Mouse (Mus musculus) left cerebral cortex, adult 9 months (tissue): Measurements from ENCODE around the gene Frmpd4.

Experiments
- DNase-seq, 2 experiments: peaks; one replicate each; pipeline ENCODE4 v3.0.0; 2022; ENCODE audit warnings: low spot score in 2 of 2

Frmpd4 gene

DNA sequence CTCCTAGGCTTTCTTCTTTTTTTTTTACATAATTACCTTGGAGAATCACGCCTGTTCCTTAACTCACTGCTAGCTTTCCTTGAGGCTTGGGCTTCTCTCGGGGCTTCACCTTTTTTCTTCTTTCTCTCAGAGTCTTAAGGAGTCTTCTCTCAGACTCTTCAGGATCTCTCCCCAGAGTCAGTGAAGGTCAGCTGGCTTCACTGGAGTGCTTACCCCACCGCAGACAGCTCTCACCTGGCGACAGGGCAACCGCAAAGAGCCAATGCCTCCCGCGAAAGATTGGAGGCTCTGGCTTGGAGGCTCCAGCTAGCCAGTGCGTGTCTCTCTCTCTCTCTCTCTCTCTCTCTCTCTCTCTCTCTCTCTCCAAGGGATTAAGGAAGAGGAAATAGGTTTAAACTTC is 453.0 kb downstream of the Frmpd4 start:
- DNase-seq: no peak

DNA sequence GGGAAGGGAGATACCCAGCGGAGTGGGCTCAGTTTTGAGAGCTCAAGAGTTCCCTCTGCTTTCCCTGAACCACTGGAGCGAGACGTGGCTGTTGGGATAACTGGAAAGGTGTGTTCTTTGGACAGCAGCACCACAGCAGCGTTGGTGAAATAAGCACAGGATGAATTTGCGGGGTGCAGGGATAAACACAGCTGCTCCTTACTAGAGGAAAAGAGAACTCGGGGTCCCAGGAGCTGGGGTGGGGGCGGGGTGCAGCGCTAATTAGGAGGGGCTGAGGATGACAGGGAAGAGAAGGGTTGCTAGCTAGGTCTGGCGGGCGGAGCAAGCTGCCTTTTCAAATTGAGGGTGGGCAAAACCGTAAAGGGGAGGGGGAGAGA is 453.5 kb downstream of the Frmpd4 start:
- no peak for DNase-seq

DNA sequence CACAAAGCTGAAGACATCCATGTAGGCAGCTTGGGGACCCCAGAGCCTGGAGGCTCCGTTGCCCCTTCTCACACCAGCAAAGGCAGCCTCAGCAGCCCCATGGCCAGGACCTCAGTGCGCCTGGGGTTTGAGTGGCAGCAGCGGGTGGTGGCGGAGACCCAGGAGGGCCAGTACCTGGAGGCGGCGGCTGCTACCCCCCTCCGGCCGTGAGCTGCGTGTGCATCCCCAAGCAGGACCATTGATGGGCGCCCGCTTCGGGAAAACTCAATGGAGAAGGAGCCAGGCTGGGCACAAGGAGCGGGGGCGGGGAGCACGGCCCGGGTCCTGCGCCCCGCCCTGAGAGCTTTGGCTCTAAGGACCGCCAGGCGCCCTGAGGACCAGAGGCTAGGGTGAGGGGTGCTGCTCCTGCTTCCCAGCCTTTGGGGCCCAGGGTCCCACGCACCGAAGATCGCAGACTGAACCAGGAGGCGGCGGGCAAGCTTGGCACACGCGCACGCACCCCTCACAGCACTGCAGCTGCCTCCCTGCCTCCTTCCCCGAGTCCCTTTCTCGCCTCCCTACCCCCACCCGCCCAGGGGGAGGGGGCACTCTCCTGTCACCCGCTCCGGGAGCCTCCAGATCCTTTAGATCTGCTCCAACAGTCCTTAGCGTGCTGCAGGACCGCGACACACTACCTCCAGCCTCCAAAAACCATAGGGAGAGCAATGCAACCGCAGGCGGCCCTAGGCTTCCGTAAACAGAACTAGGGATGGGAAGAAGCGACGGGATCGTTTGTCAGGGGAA is 454.0 kb downstream of the Frmpd4 start:
- peak in 1 of 2 experiments; percentile 17 for DNase-seq

DNA sequence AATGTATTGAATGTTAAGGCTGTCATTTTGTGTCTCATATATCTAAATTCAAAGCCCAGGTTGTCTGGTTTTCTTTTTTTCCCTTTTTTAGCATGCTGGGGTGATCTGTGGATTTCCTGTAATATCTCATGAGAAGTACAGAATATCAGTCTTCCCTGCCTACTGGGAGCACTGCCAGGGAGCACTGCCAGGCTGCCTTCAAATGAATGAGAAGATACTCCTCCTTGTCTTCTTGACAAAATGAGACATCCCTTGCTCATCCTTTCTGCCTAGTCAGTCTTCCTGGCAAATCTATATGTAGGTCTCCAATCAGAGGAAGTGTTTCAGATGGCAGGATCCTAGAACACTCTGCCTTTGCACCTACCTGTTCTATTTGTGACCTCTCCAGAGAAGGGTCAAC is 535.4 kb downstream of the Frmpd4 start:
- DNase-seq: peak in 1 of 2 experiments; percentile 32

DNA sequence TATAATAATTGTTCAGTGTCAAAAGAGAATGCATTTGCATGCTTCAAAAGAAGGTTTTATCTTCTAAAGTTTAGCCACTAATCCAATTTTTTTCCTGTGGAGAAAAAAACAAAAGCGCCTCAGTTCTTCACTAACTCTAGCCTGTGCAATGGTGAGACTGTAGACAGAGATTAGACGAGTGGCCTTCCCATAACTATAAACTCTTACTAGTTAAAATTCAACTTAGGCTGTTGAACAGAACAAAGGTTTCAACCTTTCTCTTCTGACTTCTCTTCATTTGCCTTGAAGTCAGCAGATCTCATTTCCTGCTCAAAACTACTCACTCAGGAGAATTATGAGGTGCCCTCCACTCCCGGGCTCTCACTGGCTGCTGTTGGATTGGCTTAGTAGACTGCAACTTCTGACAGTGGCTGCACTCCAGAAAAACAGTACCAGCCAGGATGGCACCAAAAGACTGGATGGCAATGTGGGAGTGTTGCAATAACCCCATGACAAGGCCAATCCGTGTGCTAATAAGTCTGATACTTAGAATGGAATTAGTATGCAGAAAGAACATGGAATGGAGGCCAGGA is 556.4 kb downstream of the Frmpd4 start:
- no peak for DNase-seq

DNA sequence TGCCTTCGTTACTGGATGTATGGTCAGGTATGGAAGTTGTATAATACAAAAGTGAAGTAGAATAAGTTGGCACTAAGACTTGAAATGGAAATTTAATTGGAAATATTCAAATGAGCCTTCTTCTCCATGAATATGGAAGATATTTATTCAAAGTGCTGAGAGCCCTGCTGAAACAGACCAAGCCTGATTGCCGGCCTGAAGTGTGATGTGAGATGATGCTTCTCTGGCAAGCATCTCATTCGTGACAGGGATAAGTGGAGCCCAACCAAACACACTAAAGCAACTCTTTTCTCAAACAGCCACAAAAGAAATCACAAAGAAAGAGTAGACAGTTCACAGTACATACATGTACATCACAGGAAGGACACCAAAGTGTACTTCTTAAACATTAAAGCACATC is 559.2 kb downstream of the Frmpd4 start:
- no peak for DNase-seq

DNA sequence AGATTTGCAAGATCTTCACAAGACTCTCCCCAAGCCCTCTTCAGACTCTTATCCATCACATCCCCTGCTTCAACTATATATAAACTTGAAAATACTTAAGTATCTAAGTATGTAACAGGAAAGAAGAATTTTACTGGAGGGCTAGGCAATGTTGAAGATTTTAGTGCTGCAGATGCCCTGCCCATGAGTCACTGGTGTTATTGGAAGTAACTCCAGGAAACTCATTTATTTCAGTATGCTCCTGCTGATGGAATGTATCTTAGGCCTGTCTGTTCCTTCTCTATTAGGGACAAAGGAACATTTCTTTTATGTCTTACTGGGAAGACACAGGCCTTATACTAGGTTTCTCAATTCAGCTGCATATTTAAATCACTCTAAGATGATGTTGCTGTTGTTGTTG is 592.2 kb downstream of the Frmpd4 start:
- no peak for DNase-seq

DNA sequence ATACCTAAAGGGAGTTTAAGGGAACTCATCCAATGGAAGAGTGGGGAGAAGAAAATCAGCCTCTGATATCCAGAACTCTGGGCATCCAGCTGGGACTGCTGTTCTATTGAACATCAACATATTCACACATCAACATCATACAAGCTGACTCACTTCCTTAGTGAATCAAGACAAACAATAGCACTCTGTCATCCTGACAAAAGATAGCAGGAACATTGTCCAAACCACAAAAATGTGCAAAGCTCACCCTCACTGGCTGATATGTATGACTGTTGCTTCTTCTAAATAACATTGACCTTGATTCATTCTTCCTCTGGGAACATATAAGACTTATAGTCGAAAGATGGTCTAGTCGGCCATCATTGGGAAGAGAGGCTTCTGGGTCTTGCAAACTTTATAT is 625.8 kb downstream of the Frmpd4 start:
- DNase-seq: no peak

DNA sequence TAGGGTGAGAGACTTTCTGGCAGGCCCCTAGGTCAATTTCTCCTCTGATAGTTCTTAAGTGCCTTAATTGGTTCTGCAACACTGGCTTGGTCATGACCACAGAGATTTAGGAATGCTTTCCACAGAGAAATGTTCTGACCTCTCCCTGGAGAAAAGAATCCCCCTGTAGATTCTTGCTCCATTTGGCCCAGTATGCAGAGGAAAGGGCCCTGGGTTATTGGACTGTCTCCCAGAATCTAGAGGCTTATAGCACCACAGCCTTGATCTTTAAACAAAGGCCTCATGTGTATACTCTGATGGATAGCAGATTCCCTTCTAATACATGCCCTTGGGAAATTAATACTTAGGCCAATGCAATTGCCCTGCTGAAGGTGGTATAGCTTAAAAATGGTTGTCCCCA is 667.5 kb downstream of the Frmpd4 start:
- DNase-seq: no peak

DNA sequence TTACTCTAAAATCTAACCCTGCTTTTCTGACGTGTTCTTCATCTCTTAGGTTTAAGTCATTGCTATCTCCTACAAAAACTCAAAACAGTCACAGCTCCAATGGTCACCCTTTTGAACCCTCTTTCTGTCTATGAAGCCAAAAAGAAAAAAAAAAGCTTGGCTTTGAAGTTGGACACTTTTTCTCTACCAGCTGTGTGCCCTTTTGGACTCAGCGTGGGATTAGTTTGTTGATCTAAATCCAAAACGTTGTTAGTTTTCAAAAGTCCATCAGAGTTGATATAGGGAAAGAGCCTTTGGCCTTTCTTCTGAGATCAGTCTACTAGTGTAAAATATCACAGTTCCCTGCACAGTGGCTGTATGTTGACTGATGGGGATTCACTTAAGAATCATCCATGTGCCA is 676.0 kb downstream of the Frmpd4 start:
- no peak for DNase-seq

DNA sequence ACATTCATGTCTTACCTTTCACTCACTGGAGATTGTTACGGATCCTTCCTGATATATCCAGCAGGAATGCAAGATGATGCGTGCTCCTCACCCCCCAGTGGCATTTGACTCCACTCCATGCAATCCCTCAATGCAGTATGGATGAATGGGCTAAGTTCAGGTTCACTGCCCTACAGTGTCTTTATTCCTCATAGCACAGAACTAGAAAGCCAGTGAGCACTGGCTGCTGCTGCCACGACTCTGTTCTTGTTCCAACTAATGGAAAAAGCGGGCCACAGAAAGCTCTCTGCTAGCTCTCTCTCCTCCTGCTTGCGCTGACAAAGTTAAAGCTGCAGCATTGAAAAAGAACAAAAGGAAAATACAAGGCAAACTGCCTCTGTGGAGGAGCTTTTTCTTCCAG is 722.2 kb downstream of the Frmpd4 start:
- no peak for DNase-seq

DNA sequence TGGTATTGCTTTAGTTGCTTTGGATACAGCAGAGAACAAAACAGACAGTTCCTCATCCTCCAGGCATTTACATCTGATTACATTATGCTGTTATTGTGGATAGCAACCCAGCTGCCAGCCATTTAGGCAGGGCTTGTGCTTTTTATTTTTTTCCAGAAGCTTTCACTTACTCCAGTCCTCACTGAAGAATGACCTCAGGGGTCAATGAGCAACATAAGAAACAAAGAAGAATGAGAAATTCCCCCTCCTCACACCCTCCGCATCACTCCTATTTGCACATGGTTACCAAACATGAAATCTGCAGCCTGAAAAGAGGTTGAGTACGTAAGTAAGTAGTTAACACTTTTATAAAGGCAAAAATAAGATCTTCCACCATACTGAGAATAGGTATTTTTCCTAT is 744.5 kb downstream of the Frmpd4 start:
- no peak for DNase-seq

DNA sequence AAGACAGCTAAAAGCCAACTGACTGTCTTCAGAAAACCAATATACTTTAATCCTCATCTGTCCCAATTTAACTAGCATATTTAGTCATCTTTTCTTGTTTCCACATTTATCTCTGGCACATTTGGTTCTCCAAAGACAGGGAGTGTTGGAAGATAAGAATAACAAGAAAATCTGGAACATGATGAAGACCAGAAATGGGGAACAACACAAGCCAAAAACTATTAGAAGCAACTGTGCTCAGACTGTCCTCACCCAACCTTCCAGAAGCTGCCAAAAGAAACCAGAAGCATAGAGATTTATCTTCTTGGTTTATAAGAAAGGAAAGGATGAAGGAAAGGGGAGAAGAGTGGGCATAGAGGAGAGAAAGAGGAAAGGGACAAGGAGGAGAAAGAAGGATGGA is 748.6 kb downstream of the Frmpd4 start:
- DNase-seq: peak; percentile 13 to 26

DNA sequence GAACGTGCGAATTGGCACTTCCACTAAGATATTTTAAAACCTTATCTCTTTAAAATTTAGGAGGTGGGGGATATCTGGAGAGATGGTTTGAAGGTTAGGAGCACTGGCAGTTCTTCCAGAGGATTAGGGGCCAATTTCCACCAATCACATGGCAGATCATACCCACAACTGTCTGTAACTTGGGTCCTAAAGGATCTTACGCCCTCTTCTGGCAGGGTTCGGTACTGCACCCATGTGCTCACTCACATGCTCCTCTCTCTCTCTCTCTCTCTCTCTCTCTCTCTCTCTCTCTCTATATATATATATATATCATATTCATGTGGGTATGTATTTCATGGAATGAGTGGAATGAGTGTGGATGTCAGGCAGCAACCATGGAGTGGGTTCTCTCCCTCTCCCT is 759.7 kb downstream of the Frmpd4 start:
- no peak for DNase-seq

DNA sequence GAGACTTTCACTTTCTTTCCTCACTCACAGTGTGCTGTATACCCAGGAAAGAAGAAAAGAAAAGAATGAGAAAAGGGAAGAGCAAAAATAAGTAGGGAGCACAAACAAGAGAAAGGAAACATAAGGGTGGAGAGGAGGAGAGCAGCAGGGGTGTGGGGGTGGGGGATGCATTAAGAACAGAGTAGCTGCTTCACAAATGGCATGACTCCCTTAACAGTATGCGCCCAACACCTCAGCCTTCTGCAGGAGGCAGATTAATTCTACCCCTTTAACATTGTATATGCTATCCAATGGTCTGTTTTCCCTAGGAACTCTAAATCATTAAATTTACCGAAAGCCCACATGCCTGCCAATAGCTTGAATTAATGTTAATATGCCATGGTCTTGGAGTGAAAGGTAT is 766.9 kb downstream of the Frmpd4 start:
- DNase-seq: no peak

DNA sequence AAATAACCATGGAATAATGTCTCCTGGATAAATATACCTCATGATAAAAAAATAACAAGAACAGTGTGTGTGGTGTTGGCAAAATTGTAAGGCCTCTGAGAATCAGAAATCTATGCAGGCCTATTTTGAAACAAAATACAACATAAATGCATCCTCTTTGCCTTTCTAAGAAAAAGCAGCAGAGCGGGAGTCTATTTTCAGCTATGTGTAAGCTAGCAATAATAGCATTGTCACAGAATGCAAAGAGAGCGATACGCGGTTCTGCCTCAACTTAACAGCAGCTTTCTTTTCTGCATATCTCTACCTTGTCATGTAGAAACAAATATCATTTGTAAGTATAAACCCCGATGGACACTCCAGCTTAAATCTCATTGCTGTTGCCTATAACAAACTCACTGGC is 768.5 kb downstream of the Frmpd4 start:
- DNase-seq: no peak

DNA sequence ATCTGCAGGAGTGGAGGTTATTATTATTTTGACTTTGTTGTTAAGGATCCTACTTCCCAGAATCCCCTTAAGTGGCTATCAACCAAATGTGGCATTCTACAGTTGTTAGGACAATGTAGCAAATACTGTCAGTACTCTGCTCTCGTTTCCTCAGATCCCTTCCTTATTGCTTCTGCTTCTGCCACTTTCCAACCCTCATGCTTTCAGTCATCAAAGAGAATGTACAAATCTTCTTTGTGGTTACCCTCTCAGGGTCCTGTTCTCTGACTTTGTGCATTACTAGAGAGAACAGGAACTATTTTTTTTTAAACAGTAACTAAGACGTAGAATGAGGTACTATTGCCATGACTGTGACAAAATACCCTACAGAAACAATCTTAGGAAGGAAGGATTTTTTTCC is 788.3 kb downstream of the Frmpd4 start:
- DNase-seq: no peak

DNA sequence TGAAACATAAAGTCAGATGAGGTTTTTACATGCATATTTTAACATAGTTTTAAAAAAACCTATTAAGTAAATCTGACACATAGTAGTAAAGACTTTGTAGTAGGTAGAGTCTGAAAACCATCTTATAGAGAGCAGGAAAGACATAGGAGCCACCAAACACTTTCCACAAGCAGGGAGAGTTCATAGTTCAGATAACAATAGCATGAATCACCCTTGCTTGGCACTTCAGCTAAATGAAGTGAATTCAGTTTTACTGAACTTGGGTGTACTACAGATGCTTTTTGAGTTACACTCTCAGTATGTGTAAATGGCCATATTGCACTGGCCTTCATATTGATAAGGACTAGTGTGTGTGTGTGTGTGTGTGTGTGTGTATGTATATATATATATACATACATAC is 793.5 kb downstream of the Frmpd4 start:
- no peak for DNase-seq

DNA sequence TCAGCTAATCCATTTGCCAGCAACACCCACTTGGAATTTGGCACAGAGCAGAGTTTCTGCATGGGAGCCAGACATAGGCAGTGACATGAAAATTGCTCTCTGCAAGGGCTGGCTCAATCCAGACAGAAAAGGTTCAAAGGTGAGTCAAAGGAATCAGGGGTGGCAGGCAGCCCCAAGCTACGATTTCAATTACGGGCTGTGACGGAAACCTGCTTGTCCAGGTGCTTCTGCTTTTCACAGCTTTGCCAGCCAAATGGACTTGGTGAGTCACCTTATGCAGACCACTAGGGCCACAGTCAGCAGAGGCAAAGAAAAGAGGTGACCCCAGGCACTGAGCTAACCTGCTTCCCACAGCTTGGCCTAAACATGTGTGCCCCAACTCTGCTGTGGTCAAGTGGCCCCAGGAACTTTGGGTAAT is 857.5 kb downstream of the Frmpd4 start:
- DNase-seq: no peak

DNA sequence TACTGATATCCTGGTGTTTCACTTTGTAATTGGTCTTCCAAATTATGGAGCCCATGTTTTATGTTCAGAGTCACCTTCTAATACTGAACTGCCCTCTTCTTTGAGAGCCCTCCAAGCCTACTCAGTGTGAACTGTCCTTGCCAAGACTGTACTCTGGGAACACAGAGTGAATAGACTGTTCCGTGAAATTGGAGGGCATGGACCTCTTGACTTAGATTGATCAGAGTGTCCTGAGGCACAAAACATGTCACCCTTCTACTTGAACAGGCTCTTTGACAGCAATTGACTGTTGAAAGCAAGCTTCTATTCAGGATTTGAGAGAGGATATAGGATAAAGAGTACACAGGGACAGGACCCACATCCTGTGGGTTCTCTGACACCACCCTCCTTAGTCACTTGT is 857.9 kb downstream of the Frmpd4 start:
- DNase-seq: no peak

DNA sequence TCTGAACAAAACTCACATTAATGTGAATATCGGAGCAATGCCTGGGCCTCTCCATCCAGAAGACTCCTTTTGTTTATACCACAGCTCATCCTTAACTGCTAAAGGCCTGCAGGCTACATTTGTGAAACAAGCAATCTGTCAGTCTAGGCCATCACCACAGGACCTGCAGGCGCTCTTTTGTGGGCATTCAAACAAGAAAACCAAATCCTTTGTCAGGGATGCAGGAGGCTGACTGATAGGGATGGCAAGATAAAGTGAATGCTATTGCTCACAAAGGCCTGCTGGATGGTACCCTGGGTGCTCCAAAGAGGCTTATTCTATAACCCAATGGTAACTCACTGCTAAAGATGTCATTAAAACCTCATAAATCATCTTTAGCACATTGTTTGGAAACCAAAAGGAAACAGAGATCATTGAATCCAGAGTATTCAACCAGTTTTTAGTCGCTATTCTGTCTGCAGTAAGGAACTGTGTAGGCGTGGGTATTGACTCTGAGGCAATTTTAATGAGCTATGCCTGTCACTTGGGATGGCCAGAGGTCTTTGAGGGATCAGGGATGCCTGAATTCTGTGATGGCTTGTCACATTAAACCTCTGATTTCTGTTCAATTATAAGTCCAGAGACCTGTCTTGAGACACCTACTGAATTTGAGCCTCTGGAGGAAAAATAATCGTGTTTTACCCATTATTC is 922.1 kb downstream of the Frmpd4 start:
- DNase-seq: no peak

DNA sequence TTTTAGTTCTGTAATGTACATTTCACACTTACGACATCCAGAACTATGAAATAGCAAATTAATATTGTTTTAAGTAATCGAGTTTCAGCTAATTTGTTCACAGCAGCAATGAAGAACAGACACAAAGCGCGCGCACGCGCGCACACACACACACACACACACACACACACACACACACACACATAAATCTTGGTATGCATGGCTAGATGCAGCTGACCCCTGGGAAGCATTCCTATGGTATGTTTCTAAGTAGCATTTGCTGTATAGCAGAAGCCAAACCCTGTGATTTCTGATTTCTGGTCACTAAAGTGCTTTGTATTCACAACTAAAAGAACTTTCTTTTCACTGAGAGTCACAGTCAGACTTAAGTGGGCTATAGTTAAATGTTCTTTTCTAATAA is 922.8 kb downstream of the Frmpd4 start:
- no peak for DNase-seq

DNA sequence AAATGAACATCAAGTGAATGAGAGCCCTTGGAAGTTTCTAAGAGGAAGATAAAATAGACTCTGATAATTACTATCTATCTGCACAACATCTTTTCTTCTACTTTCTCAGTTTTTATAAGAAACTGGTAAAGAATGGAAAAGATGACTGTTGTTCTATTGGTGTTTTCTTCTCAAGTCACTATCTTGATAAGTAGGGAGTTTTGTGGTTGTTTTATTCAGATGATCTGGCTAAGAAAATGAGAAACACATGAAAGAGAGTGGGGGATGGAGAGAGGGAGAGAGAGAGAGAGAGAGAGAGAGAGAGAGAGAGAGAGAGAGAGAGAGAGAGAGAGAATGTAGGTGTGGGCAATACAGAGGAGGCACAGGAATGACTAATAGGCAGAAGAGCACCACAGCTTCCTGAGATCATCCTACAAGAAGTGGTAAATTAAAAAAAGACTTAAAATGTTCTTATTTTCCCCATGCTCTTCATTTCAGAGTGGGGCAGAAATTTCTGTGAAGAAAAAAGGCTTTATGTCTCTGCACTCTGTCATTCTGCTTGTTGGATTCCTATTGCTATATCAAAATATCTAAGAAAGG is 979.3 kb downstream of the Frmpd4 start:
- no peak for DNase-seq
